16 mouse cellular contexts compared by ENCODE assay signal in genomic region chr4:152725881-152726280, GRCm38 (mm10).
DNase-seq lines count a peak whose midpoint lies in the region; ATAC-seq and TF ChIP-seq lines count a peak whose summit lies in the region.
"Had no signal": no experiment of that assay in that cellular context is flagged by ENCODE, and none has a peak within 500 bp of the region (broad histone marks: within the 10 kb centered on the region; RNA-seq: fewer than 3 reads in every experiment).

No protein-coding gene starts in this region.

- WGBS in hindbrain, embryonic 15.5 days = 22% methylated on average over 5 of the region's 5 CpGs
- 45% methylated on average over 5 of the region's 5 CpGs for WGBS in hindbrain, embryonic 11.5 days
- 8% methylated on average over 5 of the region's 5 CpGs for WGBS in forebrain, postnatal 0 days
- 16% methylated on average over 5 of the region's 5 CpGs for WGBS in midbrain, embryonic 14.5 days

- H3K27me3 ChIP-seq in hindbrain, embryonic 15.5 days = no peaks in the 10 kb centered on the region
- H3K27me3 ChIP-seq in hindbrain, embryonic 11.5 days (ENCODE audit: control insufficient read depth, insufficient read depth, low read length) = no peaks in the 10 kb centered on the region
- H3K27me3 ChIP-seq in forebrain, postnatal 0 days (ENCODE audit: insufficient read depth, low read length) = no peaks in the 10 kb centered on the region
- no peaks in the 10 kb centered on the region for H3K27me3 ChIP-seq in midbrain, embryonic 14.5 days (ENCODE audit: control insufficient read depth, insufficient read depth, low read length)

- H3K36me3 ChIP-seq in hindbrain, embryonic 15.5 days = no peaks in the 10 kb centered on the region
- H3K36me3 ChIP-seq in hindbrain, embryonic 11.5 days (ENCODE audit: control insufficient read depth, insufficient read depth, low read length) = no peaks in the 10 kb centered on the region
- no peaks in the 10 kb centered on the region for H3K36me3 ChIP-seq in forebrain, postnatal 0 days (ENCODE audit: insufficient read depth)
- no peaks in the 10 kb centered on the region for H3K36me3 ChIP-seq in midbrain, embryonic 14.5 days (ENCODE audit: control insufficient read depth, insufficient read depth, low read length)
- H3K36me3 ChIP-seq: heart, embryonic 15.5 days had no signal

- H3K9ac ChIP-seq in hindbrain, embryonic 15.5 days = no peak overlapping the region
- H3K9ac ChIP-seq in hindbrain, embryonic 11.5 days (ENCODE audit: low read depth, low read length) = no peak overlapping the region
- H3K9ac ChIP-seq in forebrain, postnatal 0 days = no peak overlapping the region
- no peak overlapping the region for H3K9ac ChIP-seq in midbrain, embryonic 14.5 days (replicated peaks; ENCODE audit: low read length)
- H3K9ac ChIP-seq: heart, embryonic 15.5 days; liver, embryonic 14.5 days had no signal

- 0 out of 2 replicates have a peak overlapping the region, but pooled peaks have one; percentile 19 for H3K27ac ChIP-seq in hindbrain, embryonic 15.5 days (replicated peaks)
- no peak overlapping the region for H3K27ac ChIP-seq in hindbrain, embryonic 11.5 days (ENCODE audit: low read depth, low read length)
- H3K27ac ChIP-seq in forebrain, postnatal 0 days (ENCODE audit: low read depth, low read length) = no peak overlapping the region; the same call in 1 of the 2 replicates
- H3K27ac ChIP-seq in midbrain, embryonic 14.5 days (replicated peaks; ENCODE audit: low read depth, low read length) = peak overlapping the region; percentile 22
- H3K27ac ChIP-seq: heart, embryonic 15.5 days; liver, embryonic 14.5 days; macrophage had no signal

- H3K4me3 ChIP-seq in hindbrain, embryonic 15.5 days = no peak overlapping the region
- H3K4me3 ChIP-seq in hindbrain, embryonic 11.5 days (ENCODE audit: low read depth, low read length) = no peak overlapping the region
- no peak overlapping the region for H3K4me3 ChIP-seq in forebrain, postnatal 0 days (ENCODE audit: low read depth, low read length)
- no peak overlapping the region for H3K4me3 ChIP-seq in midbrain, embryonic 14.5 days (replicated peaks; ENCODE audit: low read depth, low read length)
- H3K4me3 ChIP-seq: heart, embryonic 15.5 days had no signal

- no peak overlapping the region for H3K4me2 ChIP-seq in hindbrain, embryonic 15.5 days
- no peak overlapping the region for H3K4me2 ChIP-seq in hindbrain, embryonic 11.5 days (replicated peaks; ENCODE audit: low read depth, low read length)
- no peak overlapping the region for H3K4me2 ChIP-seq in forebrain, postnatal 0 days (ENCODE audit: low read depth)
- H3K4me2 ChIP-seq in midbrain, embryonic 14.5 days (ENCODE audit: low read length) = no peak overlapping the region; the same call in 1 of the 2 replicates
- H3K4me2 ChIP-seq: heart, embryonic 15.5 days had no signal

- no peak for TF ChIP-seq CTCF in brain, embryonic 14.5 days (IDR thresholded peaks at IDR 0.05; ENCODE audit: borderline replicate concordance, extremely low read depth, insufficient read depth, insufficient read length)
- TF ChIP-seq CTCF in forebrain, postnatal 0 days (IDR thresholded peaks at IDR 0.05; ENCODE audit: low read depth) = no peak

- ATAC-seq in hindbrain, embryonic 15.5 days (ENCODE audit: low FRiP score, low read depth) = no peak
- ATAC-seq in hindbrain, embryonic 11.5 days (ENCODE audit: low FRiP score) = no peak
- ATAC-seq in forebrain, postnatal 0 days = peak; percentile 75
- peak; percentile 46; the same call in 1 of the 2 replicates for ATAC-seq in midbrain, embryonic 14.5 days (ENCODE audit: low FRiP score, low TSS enrichment)

- DNase-seq in hindbrain, embryonic 11.5 days (ENCODE audit: low spot score) = no peak
- DNase-seq in brain, embryonic 14.5 days (ENCODE audit: low read depth) = peak; percentile 91
- peak; percentile 63 for DNase-seq in forebrain, postnatal 0 days
- DNase-seq in midbrain, embryonic 14.5 days = peak; percentile 74
- DNase-seq in ovary, postnatal 36 days (ENCODE audit: low spot score) = no peak
- DNase-seq in kidney, postnatal 14 days = no peak
- DNase-seq in heart, adult 8-10 months (ENCODE audit: low spot score) = no peak
- DNase-seq: adrenal gland, postnatal 25 days; gastrocnemius, postnatal 14 days; kidney, adult 2 months; spleen, adult 18-20 months; thymus, postnatal 14 days had no signal

- H3K9me3 ChIP-seq in hindbrain, embryonic 15.5 days = no peaks in the 10 kb centered on the region
- H3K9me3 ChIP-seq in hindbrain, embryonic 11.5 days (ENCODE audit: control insufficient read depth, low read length) = no peaks in the 10 kb centered on the region
- no peaks in the 10 kb centered on the region for H3K9me3 ChIP-seq in forebrain, postnatal 0 days (ENCODE audit: low read length)
- no peaks in the 10 kb centered on the region for H3K9me3 ChIP-seq in midbrain, embryonic 14.5 days (ENCODE audit: control insufficient read depth, low read length)
- H3K9me3 ChIP-seq: heart, embryonic 15.5 days had no signal

- no peak for TF ChIP-seq POLR2A in brain, embryonic 14.5 days (IDR thresholded peaks at IDR 0.05; ENCODE audit: borderline replicate concordance, extremely low read depth, insufficient read depth, insufficient read length, poor library complexity, severe bottlenecking)

- peaks cover 20% of the 10 kb centered on the region for H3K4me1 ChIP-seq in hindbrain, embryonic 15.5 days (replicated peaks)
- H3K4me1 ChIP-seq in hindbrain, embryonic 11.5 days (replicated peaks; ENCODE audit: control insufficient read depth, insufficient read depth, low read length) = 0 out of 2 replicates have a peak, but pooled peaks cover 2% of the 10 kb centered on the region
- peaks cover 10% of the 10 kb centered on the region; the same call in 1 of the 2 replicates for H3K4me1 ChIP-seq in forebrain, postnatal 0 days (ENCODE audit: insufficient read depth)
- peaks cover 22% of the 10 kb centered on the region for H3K4me1 ChIP-seq in midbrain, embryonic 14.5 days (ENCODE audit: control insufficient read depth, insufficient read depth, low read length)
- H3K4me1 ChIP-seq: heart, embryonic 15.5 days had no signal

Comparison
In these comparisons a context has a peak if more than half of its experiments do, and no peak if none do; other contexts are left out.
1. H3K27ac ChIP-seq: peak in hindbrain, embryonic 15.5 days (single experiment) and midbrain, embryonic 14.5 days (single experiment); none in hindbrain, embryonic 11.5 days (single experiment) and forebrain, postnatal 0 days (single experiment).
2. ATAC-seq: peak in forebrain, postnatal 0 days (single experiment) and midbrain, embryonic 14.5 days (single experiment); none in hindbrain, embryonic 15.5 days (single experiment) and hindbrain, embryonic 11.5 days (single experiment).
3. DNase-seq: peak in brain, embryonic 14.5 days (single experiment), forebrain, postnatal 0 days (single experiment) and midbrain, embryonic 14.5 days (single experiment); none in hindbrain, embryonic 11.5 days (single experiment), ovary, postnatal 36 days (single experiment), kidney, postnatal 14 days (single experiment) and heart, adult 8-10 months (single experiment).